Mouse (Mus musculus) neutrophil, adult 59 days (primary cell): Measurements from ENCODE around the gene Ctu2. TPM values are rescaled to one million over a fixed set of nuclear protein-coding genes. Genes with fewer than 3 reads are reported as not detected.

ENCODE experiments used
- total RNA-seq, 2 experiments: library from RNA; stranded (reverse); gene quantifications; 1 replicate in 1 of 2; 2 replicates in 1 of 2; pipeline ENCODE4 v1.2.4; 2023

Gene Ctu2
- total RNA-seq, result 10 to 100 TPM; 12.7 to 15.7 TPM

GRCm38 (mm10) chr8:122475580-122476320 lies at the start of gene Ctu2, which contains the start of gene Rnf166:
Ctu2 (plus strand) TSS chr8:122476143.
Rnf166 (minus strand) TSS chr8:122476064.

GRCm38 (mm10) chr8:122432443-122433268 lies 43.3 kb upstream of the Ctu2 start, which contains the start of gene Cyba:
Cyba (minus strand) TSS chr8:122432930.

GRCm38 (mm10) chr8:122443262-122444006 lies 32.5 kb upstream of the Ctu2 start, which contains the start of gene Mvd:
Mvd (minus strand) TSS chr8:122443422.

GRCm38 (mm10) chr8:122460524-122461472 lies 15.1 kb upstream of the Ctu2 start, which contains the start of gene Snai3:
Snai3 (minus strand) TSS chr8:122460733.

Other genes starting within 250 kb of the Ctu2 start
- 10 to 100 TPM; 17.8 to 25.9 TPM for gene Zfpm1, start 194.0 kb upstream of the Ctu2 start, total RNA-seq
- gene Trhr2, start 115.4 kb upstream of the Ctu2 start, total RNA-seq, result not detected
- 10 to 100 TPM; 48.2 to 51.7 TPM for gene Zc3h18, start 99.5 kb upstream of the Ctu2 start, total RNA-seq
- under 1 TPM in 1 of 2 experiments, not detected in 1; 0.53 TPM for gene Il17c, start 54.1 kb upstream of the Ctu2 start, total RNA-seq
- gene Cyba, start 43.2 kb upstream of the Ctu2 start, total RNA-seq, result 100 to 1,000 TPM; 806 to 827 TPM
- gene Mvd, start 32.7 kb upstream of the Ctu2 start, total RNA-seq, result 10 to 100 TPM in 1 of 2 experiments, 1 to 10 TPM in 1; 7.3 to 10.1 TPM
- not detected for gene Snai3, start 15.4 kb upstream of the Ctu2 start, total RNA-seq
- gene Rnf166, start 79 bp upstream of the Ctu2 start, total RNA-seq, result 10 to 100 TPM; 45.1 to 55.0 TPM
- gene Piezo1, start 75.2 kb downstream of the Ctu2 start, total RNA-seq, result 10 to 100 TPM; 40.1 to 60.0 TPM
- 10 to 100 TPM; 50.8 to 55.3 TPM for gene Cdt1, start 91.9 kb downstream of the Ctu2 start, total RNA-seq
- 100 to 1,000 TPM; 144 to 180 TPM for gene Aprt, start 100.8 kb downstream of the Ctu2 start, total RNA-seq
- 10 to 100 TPM; 78.3 to 78.7 TPM for gene Galns, start 135.3 kb downstream of the Ctu2 start, total RNA-seq
- 10 to 100 TPM; 39.5 to 48.7 TPM for gene Trappc2l, start 135.5 kb downstream of the Ctu2 start, total RNA-seq
- gene Pabpn1l, start 146.6 kb downstream of the Ctu2 start, total RNA-seq, result not detected
- 10 to 100 TPM; 24.7 to 28.0 TPM for gene Cbfa2t3, start 223.0 kb downstream of the Ctu2 start, total RNA-seq